ENCODE assay signal across 8 mouse cellular contexts in the genomic region with DNA sequence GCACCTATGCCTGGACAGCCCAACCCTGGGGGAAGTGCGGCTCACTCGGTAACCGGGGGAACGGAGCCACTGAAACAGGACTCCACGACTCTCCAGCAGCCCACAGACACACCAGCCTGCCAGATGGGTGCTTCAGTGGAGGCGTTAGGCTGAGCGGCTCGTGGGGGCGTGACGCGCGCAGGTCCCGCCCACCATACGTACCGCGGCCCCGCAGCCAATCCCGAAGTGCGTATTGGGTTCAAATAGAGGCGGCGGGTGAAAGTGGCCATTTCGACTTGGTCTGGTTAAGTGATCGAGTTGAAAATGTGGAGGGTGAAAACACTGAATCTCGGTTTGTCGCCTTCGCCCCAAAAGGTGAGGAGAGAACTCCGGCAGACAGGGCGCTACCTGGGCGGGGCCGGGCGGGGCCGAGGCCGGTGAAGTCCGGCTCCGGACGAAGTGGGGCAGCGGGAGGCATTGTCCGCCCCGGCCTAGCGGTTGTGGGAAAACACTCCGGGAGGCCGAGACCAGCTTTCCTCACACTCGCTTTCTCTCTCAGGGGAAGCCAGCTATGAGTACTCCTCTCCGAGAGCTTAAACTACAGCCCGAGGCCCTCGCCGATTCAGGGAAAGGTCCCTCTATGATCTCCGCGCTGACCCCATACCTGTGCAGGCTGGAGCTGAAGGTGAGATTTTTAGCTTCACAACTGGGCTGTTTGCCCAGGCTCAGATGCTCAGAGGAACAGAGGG. TPM values are rescaled to one million over a fixed set of nuclear protein-coding genes. Genes with fewer than 3 reads are reported as not detected.
DNase-seq lines count a peak whose midpoint lies in the region; ATAC-seq and TF ChIP-seq lines count a peak whose summit lies in the region.

Gene Spag5 (plus strand): TSS at position 173 of the 728 bp plus-strand sequence.

- peak; percentile 63; the same call in 1 of the 2 replicates for TF ChIP-seq POLR2A in cortical plate, adult 2 months (IDR thresholded peaks at IDR 0.05; ENCODE audit: extremely low read depth, insufficient read depth, low read length)

- peaks cover 28% of the 10 kb centered on the region for H3K36me3 ChIP-seq in megakaryocyte, embryonic 14.5 days (replicated peaks; ENCODE audit: low read length)

- DNase-seq in gastrocnemius, adult 8-10 months (ENCODE audit: low spot score in 2 of 2) = peak; percentile 88 to 91
- DNase-seq in hindlimb bud, embryonic 11.5 days (ENCODE audit: extremely low spot score, low read depth, low spot score) = peak; percentile 46
- peak; percentile 77 to 93 for DNase-seq in left cerebral cortex, adult 8-10 months (ENCODE audit: low spot score in 2 of 2)
- peak; percentile 94 to 95 for DNase-seq in right cerebral cortex, postnatal 10 days (ENCODE audit: low spot score in 2 of 2)
- DNase-seq in urinary bladder, postnatal 25 days (ENCODE audit: low spot score) = peak; percentile 79

- H3K9me3 ChIP-seq in megakaryocyte, embryonic 14.5 days = no peaks in the 10 kb centered on the region

- H3K27ac ChIP-seq in cortical plate, adult 2 months (ENCODE audit: insufficient read depth, low read length) = no peak within 1 kb of the TSS

- H3K4me1 ChIP-seq in cortical plate, adult 2 months (ENCODE audit: control insufficient read depth, insufficient read depth, low read length) = no peaks in the 10 kb centered on the region
- peaks cover 45% of the 10 kb centered on the region for H3K4me1 ChIP-seq in megakaryocyte, embryonic 14.5 days

- peak within 1 kb of the TSS; percentile 3 for H3K4me3 ChIP-seq in cortical plate, adult 2 months (ENCODE audit: insufficient read depth, low read length)
- peak within 1 kb of the TSS; percentile 95 for H3K4me3 ChIP-seq in megakaryocyte, embryonic 14.5 days (replicated peaks)

- no peak for TF ChIP-seq CTCF in cortical plate, adult 2 months (IDR thresholded peaks at IDR 0.05; ENCODE audit: extremely low read depth, insufficient read depth, low read length)

- no peaks in the 10 kb centered on the region for H3K27me3 ChIP-seq in megakaryocyte, embryonic 14.5 days (replicated peaks)

- ATAC-seq in activated CD4-positive, CD25-positive, alpha-beta regulatory T cell, adult 4 months = peak; percentile 99

RNA-seq across cellular contexts. Expression of gene Spag5, which starts in this region (rescaled TPM):
- polyA plus RNA-seq in activated CD4-positive, CD25-positive, alpha-beta regulatory T cell, adult 4 months (2017; shearing (Covaris generic)) = 1 to 10 TPM; 7.3 to 7.4 TPM
- polyA plus RNA-seq in cortical plate, adult 2 months (2012; rRNA removed) = 29.6 and 35.1 TPM in 2 replicates
- 1 to 10 TPM; 2.2 to 2.8 (median 2.6) TPM for total RNA-seq in gastrocnemius, adult 8-10 months (2022)
- total RNA-seq in left cerebral cortex, adult 8-10 months (2022) = 10 to 100 TPM in 1 of 4 experiments, 1 to 10 TPM in 3; 6.8 to 11.9 (median 7.1) TPM
- polyA plus RNA-seq in megakaryocyte, embryonic 14.5 days (2012; ENCODE audit: insufficient read depth, low replicate concordance) = 16.9 and 30.9 TPM in 2 replicates
